Mouse (Mus musculus) lung, embryonic 14.5 days (tissue): ENCODE measurements around the gene Tas2r143. TPM values are rescaled to one million over a fixed set of nuclear protein-coding genes. Genes with fewer than 3 reads are reported as not detected.

Experiments used
- ATAC-seq: fragments of 200-750 bp; cut with Nextera tagmentation; 2 replicates; pipeline ENCODE4 v1.8.0; 2017; ENCODE audit warnings: mild to moderate bottlenecking, moderate TSS enrichment, moderate library complexity; ENCODE audit not compliant: insufficient read depth
- DNase-seq: peaks from one replicate; pipeline ENCODE4 v3.0.0-alpha.2; 2015
- H3K27ac ChIP-seq: fragments of 300-500 bp; sonication (generic); 2 replicates; pipeline ENCODE4 v1.5.1; 2014; ENCODE audit warnings: low read depth, mild to moderate bottlenecking, moderate library complexity
- H3K27me3 ChIP-seq: fragments of 300-500 bp; sonication (generic); 2 replicates; pipeline ENCODE4 v1.6.1; 2014; ENCODE audit warnings: low read length, control low read depth; ENCODE audit not compliant: insufficient read depth
- H3K36me3 ChIP-seq: fragments of 300-500 bp; sonication (generic); 2 replicates; pipeline ENCODE4 v1.6.1; 2014; ENCODE audit warnings: control low read depth; ENCODE audit not compliant: insufficient read depth
- H3K4me1 ChIP-seq: fragments of 300-500 bp; sonication (generic); 2 replicates; pipeline ENCODE4 v1.6.1; 2014; ENCODE audit warnings: antibody characterized with exemption, control low read depth; ENCODE audit not compliant: insufficient read depth
- H3K4me2 ChIP-seq: fragments of 300-500 bp; sonication (generic); 2 replicates; pipeline ENCODE4 v1.6.1; 2014; ENCODE audit warnings: mild to moderate bottlenecking
- H3K4me3 ChIP-seq: fragments of 300-500 bp; sonication (generic); 2 replicates; pipeline ENCODE4 v1.5.1; 2014; ENCODE audit warnings: low read depth, low read length
- H3K9ac ChIP-seq: fragments of 300-500 bp; sonication (generic); 2 replicates; pipeline ENCODE4 v1.6.1; 2014
- H3K9me3 ChIP-seq: fragments of 300-500 bp; sonication (generic); 2 replicates; pipeline ENCODE4 v1.6.1; 2016; ENCODE audit warnings: low read depth, low read length, control low read depth
- CTCF ChIP-seq: IDR thresholded peaks from 2 replicates; pipeline ENCODE4 v1.5.1; 2016; ENCODE audit warnings: antibody characterized with exemption, low read depth
- WGBS: fragments of 180-500 bp; shearing (Covaris S2); extraction: QIAGEN DNeasy Blood & Tissue Kit; methylation state at CpG from one replicate; pipeline ENCODE4 v1.1.7; 2014; 5-methylcytosine and 5-hydroxymethylcytosine counted together
- polyA plus RNA-seq: library from polyadenylated mRNA; unstranded; fragments of >200 nt; fragmentation: Nextera tagmentation; extraction: Ambion mirVana; gene quantifications from 2 replicates; pipeline ENCODE4 v1.2.1, GENCODE M21; 2014

Gene Tas2r143
- polyA plus RNA-seq, 1 experiment from 2014 or later: not detected

- H3K27ac ChIP-seq: no peak within 1 kb of the TSS
- DNase-seq (no peak), ATAC-seq (no peak)
- H3K27me3 ChIP-seq: no peaks in the 10 kb centered on the region
- H3K36me3 ChIP-seq: no peaks in the 10 kb centered on the region
- H3K4me3 ChIP-seq: no peak within 1 kb of the TSS
- H3K4me1 ChIP-seq: no peaks in the 10 kb centered on the region
- no peak within 1 kb of the TSS for H3K4me2 ChIP-seq
- no peaks in the 10 kb centered on the region for H3K9me3 ChIP-seq
- H3K9ac ChIP-seq: no peak within 1 kb of the TSS
- no peak for TF ChIP-seq CTCF
- 73% methylated on average over 6 of the region's 6 CpGs for WGBS
Measured at GRCm38 (mm10) chr6:42434446-42434845, 34.4 kb downstream of the Tas2r143 start, which contains the start of gene Tas2r126. Tas2r126 (plus strand) TSS chr6:42434535.

GRCm38 (mm10) chr6:42435490-42435889 lies 35.5 kb downstream of the Tas2r143 start:
- no peaks in the 10 kb centered on the region for H3K4me1 ChIP-seq
- H3K27me3 ChIP-seq: no peaks in the 10 kb centered on the region
- H3K4me2 ChIP-seq: no peak overlapping the region
- TF ChIP-seq CTCF: no peak
- H3K9me3 ChIP-seq: no peaks in the 10 kb centered on the region
- no peak for ATAC-seq
- no peak overlapping the region for H3K9ac ChIP-seq
- 67% methylated on average over 2 of the region's 2 CpGs for WGBS
- DNase-seq: no peak
- H3K4me3 ChIP-seq: no peak overlapping the region
- no peaks in the 10 kb centered on the region for H3K36me3 ChIP-seq
- H3K27ac ChIP-seq: no peak overlapping the region

- Histone ChIP-seq H3K9me3 (no peaks in the 10 kb centered on the region), H3K4me2 (no peak overlapping the region), H3K9ac (no peak overlapping the region), H3K4me3 (no peak overlapping the region), H3K36me3 (no peaks in the 10 kb centered on the region), H3K27me3 (no peaks in the 10 kb centered on the region), H3K4me1 (no peaks in the 10 kb centered on the region), H3K27ac (no peak overlapping the region)
- ATAC-seq (no peak), DNase-seq (peak; percentile 11)
- no peak for TF ChIP-seq CTCF
- 33% methylated on average over 2 of the region's 2 CpGs for WGBS
Measured at GRCm38 (mm10) chr6:42441395-42441794, 41.4 kb downstream of the Tas2r143 start.

GRCm38 (mm10) chr6:42444491-42444890 lies 44.5 kb downstream of the Tas2r143 start:
- no peaks in the 10 kb centered on the region for H3K9me3 ChIP-seq
- no peak overlapping the region for H3K4me3 ChIP-seq
- 44% methylated on average over 2 of the region's 2 CpGs for WGBS
- no peak for ATAC-seq
- H3K4me2 ChIP-seq: no peak overlapping the region
- H3K27me3 ChIP-seq: no peaks in the 10 kb centered on the region
- no peak overlapping the region for H3K9ac ChIP-seq
- no peaks in the 10 kb centered on the region for H3K4me1 ChIP-seq
- no peak for TF ChIP-seq CTCF
- no peaks in the 10 kb centered on the region for H3K36me3 ChIP-seq
- no peak overlapping the region for H3K27ac ChIP-seq
- peak; percentile 9 for DNase-seq

- TF ChIP-seq CTCF: no peak
- no peak overlapping the region for H3K9ac ChIP-seq
- H3K36me3 ChIP-seq: no peaks in the 10 kb centered on the region
- ATAC-seq (no peak), DNase-seq (no peak)
- H3K9me3 ChIP-seq: no peaks in the 10 kb centered on the region
- H3K4me1 ChIP-seq: no peaks in the 10 kb centered on the region
- no peaks in the 10 kb centered on the region for H3K27me3 ChIP-seq
- no peak overlapping the region for H3K4me3 ChIP-seq
- 63% methylated on average over 2 of the region's 2 CpGs for WGBS
- no peak overlapping the region for H3K4me2 ChIP-seq
- H3K27ac ChIP-seq: no peak overlapping the region
Measured at GRCm38 (mm10) chr6:42447381-42447780, 47.3 kb downstream of the Tas2r143 start.

Other genes starting within 250 kb of the Tas2r143 start
- not detected in 2 replicates for gene Tas2r144, start 184.9 kb upstream of the Tas2r143 start, polyA plus RNA-seq
- gene Gstk1, start 154.3 kb upstream of the Tas2r143 start, polyA plus RNA-seq: 31.8 and 34.2 TPM in 2 replicates
- gene Tmem139, start 138.3 kb upstream of the Tas2r143 start, polyA plus RNA-seq: 1.9 TPM in 2 replicates
- gene Casp2, start 135.3 kb upstream of the Tas2r143 start, polyA plus RNA-seq: 71.1 and 75.1 TPM in 2 replicates
- gene Clcn1, start 113.6 kb upstream of the Tas2r143 start, polyA plus RNA-seq: 0.09 TPM in 1 of 2 replicates, not detected in the other
- gene Fam131b, start 75.6 kb upstream of the Tas2r143 start, polyA plus RNA-seq: 0.11 and 0.13 TPM in 2 replicates
- 194 and 198 TPM in 2 replicates for gene Zyx, start 50.6 kb upstream of the Tas2r143 start, polyA plus RNA-seq
- 5.7 and 7.0 TPM in 2 replicates for gene Epha1, start 27.0 kb upstream of the Tas2r143 start, polyA plus RNA-seq
- gene Tas2r135, start 5.2 kb downstream of the Tas2r143 start, polyA plus RNA-seq: not detected in 2 replicates
- not detected in 2 replicates for gene Tas2r126, start 34.3 kb downstream of the Tas2r143 start, polyA plus RNA-seq
- gene Olfr458, start 65.0 kb downstream of the Tas2r143 start, polyA plus RNA-seq: not detected in 2 replicates
- gene Olfr457, start 76.1 kb downstream of the Tas2r143 start, polyA plus RNA-seq: not detected in 2 replicates
- gene Olfr456, start 87.0 kb downstream of the Tas2r143 start, polyA plus RNA-seq: 0.18 TPM in 1 of 2 replicates, not detected in the other
- not detected in 2 replicates for gene Olfr455, start 147.3 kb downstream of the Tas2r143 start, polyA plus RNA-seq
- gene Tcaf3, start 197.5 kb downstream of the Tas2r143 start, polyA plus RNA-seq: not detected in 2 replicates
- 3.6 and 3.7 TPM in 2 replicates for gene Tcaf2, start 245.0 kb downstream of the Tas2r143 start, polyA plus RNA-seq